Comparison of ENCODE assay signal across 10 mouse cellular contexts in the genomic region with DNA sequence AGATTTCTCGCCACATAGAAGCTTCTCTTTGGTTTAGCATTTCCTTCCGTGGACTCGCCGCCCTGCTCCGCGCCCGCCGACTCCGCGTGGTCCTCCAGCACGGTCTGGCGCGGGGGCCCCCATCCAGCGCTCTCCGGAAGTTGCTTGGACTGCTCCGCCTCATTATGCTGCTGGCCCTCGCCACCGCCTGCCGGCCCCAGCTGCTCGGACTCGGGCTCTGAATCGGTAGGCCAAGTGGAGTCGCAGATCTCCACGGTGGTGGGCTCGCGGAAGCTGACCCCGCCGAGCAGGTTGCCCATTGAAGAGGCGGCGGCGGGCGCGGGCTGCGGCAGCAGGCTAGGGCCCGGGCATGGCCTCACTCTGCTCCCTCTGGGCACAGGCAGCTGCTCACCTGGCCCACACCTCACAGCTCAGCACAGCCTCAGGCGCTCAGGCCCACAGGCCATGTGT. TPM values are rescaled to one million over a fixed set of nuclear protein-coding genes. Genes with fewer than 3 reads are reported as not detected.
DNase-seq lines count a peak whose midpoint lies in the region; ATAC-seq lines count a peak whose summit lies in the region.
"Had no signal": no experiment of that assay in that cellular context is flagged by ENCODE, and none has a peak within 500 bp of the region (broad histone marks: within the 10 kb centered on the region; RNA-seq: fewer than 3 reads in every experiment).

No protein-coding gene starts in this region.

- peak overlapping the region; percentile 56 for H3K9ac ChIP-seq in lung, embryonic 15.5 days

- peak; percentile 98 for ATAC-seq in lung, embryonic 15.5 days (ENCODE audit: borderline replicate concordance, extremely low read depth, low FRiP score, low TSS enrichment)
- ATAC-seq in frontal cortex, adult (ENCODE audit: low TSS enrichment): peak; percentile 96
- ATAC-seq in megakaryocyte-erythroid progenitor cell, adult 5-6 weeks (replicated peaks; ENCODE audit: low FRiP score, low TSS enrichment, poor library complexity, severe bottlenecking): peak; percentile 84
- no peak for ATAC-seq in erythroblast, adult 5-6 weeks (replicated peaks; ENCODE audit: low FRiP score, poor library complexity, severe bottlenecking)

- H3K9me3 ChIP-seq in lung, embryonic 15.5 days: no peaks in the 10 kb centered on the region

- 4% methylated on average over 36 of the region's 36 CpGs for WGBS in lung, embryonic 15.5 days

- no peak for DNase-seq in lung, postnatal 36 days
- peak; percentile 0 for DNase-seq in brain, embryonic 18.5 days (ENCODE audit: low read depth, low spot score)
- peak; percentile 57 to 63 for DNase-seq in kidney, postnatal 4 days
- DNase-seq in right cerebral cortex, postnatal 25 days: peak; percentile 14

- H3K27me3 ChIP-seq in lung, embryonic 15.5 days: no peaks in the 10 kb centered on the region

- peak overlapping the region; percentile 89 for H3K4me2 ChIP-seq in lung, embryonic 15.5 days

- H3K27ac ChIP-seq in lung, embryonic 15.5 days: no peak overlapping the region

- H3K36me3 ChIP-seq in lung, embryonic 15.5 days: no peaks in the 10 kb centered on the region

- H3K4me3 ChIP-seq in lung, embryonic 15.5 days: peak overlapping the region; percentile 41
- H3K4me3 ChIP-seq: erythroblast, embryonic 14.5 days had no signal

- no peaks in the 10 kb centered on the region for H3K4me1 ChIP-seq in lung, embryonic 15.5 days

RNA-seq across cellular contexts. Expression of a gene that starts 14.5 kb away (rescaled TPM):
- polyA plus RNA-seq in lung, embryonic 15.5 days (2015; fragmentation: Nextera tagmentation; extraction: Ambion mirVana): not detected in 2 replicates
- not detected in 2 replicates for total RNA-seq in megakaryocyte-erythroid progenitor cell, adult 5-6 weeks (2014; fragmentation: Nextera tagmentation)
- total RNA-seq in megakaryocyte-erythroid progenitor cell, adult 5-6 weeks (2017): not detected in 2 replicates
- not detected in 2 replicates for total RNA-seq in erythroblast, adult 5-6 weeks (2015; ENCODE audit: low replicate concordance)
- total RNA-seq in erythroblast, adult 5-6 weeks (2017; ENCODE audit: low replicate concordance): not detected in 2 replicates
- polyA plus RNA-seq: spleen, adult 2 months had no signal

RNA-seq across cellular contexts. Expression of a gene that starts 26.9 kb away (rescaled TPM):
- not detected in 2 replicates for polyA plus RNA-seq in lung, embryonic 15.5 days (2015; fragmentation: Nextera tagmentation; extraction: Ambion mirVana)
- not detected in 2 replicates for total RNA-seq in megakaryocyte-erythroid progenitor cell, adult 5-6 weeks (2014; fragmentation: Nextera tagmentation)
- total RNA-seq in megakaryocyte-erythroid progenitor cell, adult 5-6 weeks (2017): not detected in 2 replicates
- total RNA-seq in erythroblast, adult 5-6 weeks (2015; ENCODE audit: low replicate concordance): not detected in 2 replicates
- total RNA-seq in erythroblast, adult 5-6 weeks (2017; ENCODE audit: low replicate concordance): not detected in 2 replicates
- polyA plus RNA-seq: erythroblast, embryonic 14.5 days; spleen, adult 2 months had no signal

RNA-seq across cellular contexts. Expression of a gene that starts 40.8 kb away (rescaled TPM):
- not detected in 2 replicates for polyA plus RNA-seq in lung, embryonic 15.5 days (2015; fragmentation: Nextera tagmentation; extraction: Ambion mirVana)
- 0.17 TPM in 1 of 2 replicates, not detected in the other for total RNA-seq in megakaryocyte-erythroid progenitor cell, adult 5-6 weeks (2014; fragmentation: Nextera tagmentation)
- not detected in 2 replicates for total RNA-seq in megakaryocyte-erythroid progenitor cell, adult 5-6 weeks (2017)
- not detected in 2 replicates for total RNA-seq in erythroblast, adult 5-6 weeks (2015; ENCODE audit: low replicate concordance)
- total RNA-seq in erythroblast, adult 5-6 weeks (2017; ENCODE audit: low replicate concordance): not detected in 2 replicates
- polyA plus RNA-seq: erythroblast, embryonic 14.5 days; spleen, adult 2 months had no signal
